Mouse (Mus musculus) embryonic fibroblast, embryonic 13.5 days (primary cell): ENCODE data around the gene Myo15b. TPM values are rescaled to one million over a fixed set of nuclear protein-coding genes. Genes with fewer than 3 reads are reported as not detected.

Experiments used
- H3K27ac ChIP-seq: 2 replicates; pipeline ENCODE4 v1.5.1; 2012; ENCODE audit warnings: low read length, control low read depth, inconsistent platforms; ENCODE audit not compliant: insufficient read depth
- H3K4me1 ChIP-seq: 2 replicates; pipeline ENCODE4 v1.6.1; 2011; ENCODE audit warnings: low read length; ENCODE audit not compliant: control insufficient read depth, insufficient read depth
- H3K4me3 ChIP-seq: 2 replicates; pipeline ENCODE4 v1.5.1; 2011; ENCODE audit warnings: mild to moderate bottlenecking, control low read depth, low read length; ENCODE audit not compliant: insufficient read depth
- CTCF ChIP-seq: IDR thresholded peaks from 2 replicates; pipeline ENCODE4 v1.5.1; 2011; ENCODE audit warnings: mild to moderate bottlenecking, control low read depth, low read length, moderate library complexity, borderline replicate concordance; ENCODE audit not compliant: insufficient read depth
- POLR2A ChIP-seq: IDR thresholded peaks from 2 replicates; pipeline ENCODE4 v1.6.1; 2011; ENCODE audit warnings: low read depth, mild to moderate bottlenecking, control low read depth, low read length, moderate library complexity
- polyA plus RNA-seq: library from polyadenylated mRNA; stranded (reverse); fragments of >200 nt; gene quantifications from 2 replicates; pipeline ENCODE4 v1.2.4, GENCODE M21; 2011; ENCODE audit warnings: low read depth; ENCODE audit not compliant: missing spikeins, insufficient read length

The Myo15b gene
- polyA plus RNA-seq, 1 experiment, result not detected

DNA sequence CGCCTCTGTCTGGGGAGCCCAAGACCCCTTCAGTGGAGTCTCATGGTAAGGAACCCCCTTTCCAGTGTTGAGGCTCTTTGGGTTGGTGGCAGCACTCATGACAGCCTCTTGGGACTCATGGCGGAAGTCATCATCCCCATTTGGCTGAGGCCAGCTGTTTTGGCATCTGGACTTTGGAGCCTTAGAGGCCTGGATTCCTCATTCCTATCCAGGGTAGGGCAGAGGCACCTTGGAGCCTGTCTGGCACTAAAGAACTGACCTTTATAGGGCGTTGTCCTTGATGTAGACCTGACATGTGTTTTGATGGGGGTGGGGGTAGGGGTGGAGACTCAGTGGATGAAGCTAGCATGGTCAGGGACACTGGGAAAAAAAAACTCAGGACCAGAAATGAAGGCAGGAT lies 26.2 kb downstream of the Myo15b start:
- no peak for TF ChIP-seq POLR2A
- TF ChIP-seq CTCF, result no peak
- Histone ChIP-seq H3K4me1 (no peaks in the 10 kb centered on the region), H3K4me3 (no peak overlapping the region), H3K27ac (no peak overlapping the region)

DNA sequence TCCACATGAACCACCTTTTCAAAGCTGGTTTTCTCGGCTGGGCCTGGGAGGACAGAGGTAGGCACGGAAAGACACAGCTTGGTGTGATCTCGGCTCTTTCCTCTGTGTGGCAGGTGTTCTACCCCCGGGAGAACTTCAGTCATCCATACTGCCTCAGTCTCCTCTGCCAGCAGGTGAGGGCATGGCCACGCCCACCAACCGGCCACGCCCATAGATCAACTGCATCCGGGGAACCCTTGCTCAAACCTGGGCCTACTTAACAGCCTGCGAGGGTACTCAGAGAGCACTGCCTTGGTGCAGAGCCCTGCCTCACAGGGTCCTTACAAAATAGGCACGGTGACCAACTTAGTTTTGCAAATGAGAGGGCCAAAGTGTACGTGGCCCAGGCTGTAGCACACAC lies 27.1 kb downstream of the Myo15b start:
- Histone ChIP-seq H3K4me3 (no peak overlapping the region), H3K27ac (no peak overlapping the region), H3K4me1 (no peaks in the 10 kb centered on the region)
- no peak for TF ChIP-seq CTCF
- no peak for TF ChIP-seq POLR2A

DNA sequence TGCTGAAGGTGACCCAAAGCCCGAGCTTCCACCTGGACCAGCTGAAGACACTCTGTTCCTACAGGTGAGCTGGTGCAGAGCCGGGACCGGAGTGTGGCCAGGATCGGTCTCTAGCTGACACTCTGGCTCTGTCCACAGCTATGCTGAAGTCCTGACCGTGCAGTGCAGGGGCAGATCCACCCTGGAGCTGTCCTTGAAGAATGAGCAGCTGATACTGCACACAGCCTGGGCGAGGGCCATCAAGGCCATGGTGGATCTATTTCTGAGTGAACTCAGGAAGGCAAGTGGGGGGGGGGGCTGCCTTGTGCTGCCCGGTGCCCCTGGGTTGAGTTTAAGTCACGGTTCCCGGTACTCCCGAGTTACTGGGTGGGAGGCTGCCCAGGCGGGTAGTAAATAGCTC lies 28.2 kb downstream of the Myo15b start:
- no peaks in the 10 kb centered on the region for H3K4me1 ChIP-seq
- H3K27ac ChIP-seq, result no peak overlapping the region
- no peak for TF ChIP-seq POLR2A
- TF ChIP-seq CTCF, result no peak
- H3K4me3 ChIP-seq, result no peak overlapping the region

DNA sequence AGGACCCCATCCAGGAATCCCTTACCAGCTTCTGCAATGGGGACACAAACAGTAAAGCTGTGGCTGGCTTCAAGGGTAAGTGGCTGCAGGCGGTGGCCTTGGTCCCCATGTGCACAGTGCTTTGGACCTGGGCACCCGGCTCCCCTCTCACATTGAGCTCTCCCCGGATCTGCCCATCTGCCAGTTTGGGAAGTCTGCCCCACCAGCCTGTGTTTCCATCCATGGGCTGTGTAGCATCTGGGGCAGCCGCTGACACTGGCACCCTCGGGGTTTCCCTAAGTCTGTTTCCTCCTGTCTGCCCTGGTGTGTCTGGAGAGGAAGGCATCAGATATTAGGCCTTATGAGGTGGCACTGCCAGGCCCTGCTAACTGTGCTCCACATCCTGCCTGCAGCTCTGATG lies 29.8 kb downstream of the Myo15b start:
- no peak overlapping the region for H3K4me3 ChIP-seq
- TF ChIP-seq CTCF (no peak), POLR2A (no peak)
- no peaks in the 10 kb centered on the region for H3K4me1 ChIP-seq
- H3K27ac ChIP-seq, result no peak overlapping the region

DNA sequence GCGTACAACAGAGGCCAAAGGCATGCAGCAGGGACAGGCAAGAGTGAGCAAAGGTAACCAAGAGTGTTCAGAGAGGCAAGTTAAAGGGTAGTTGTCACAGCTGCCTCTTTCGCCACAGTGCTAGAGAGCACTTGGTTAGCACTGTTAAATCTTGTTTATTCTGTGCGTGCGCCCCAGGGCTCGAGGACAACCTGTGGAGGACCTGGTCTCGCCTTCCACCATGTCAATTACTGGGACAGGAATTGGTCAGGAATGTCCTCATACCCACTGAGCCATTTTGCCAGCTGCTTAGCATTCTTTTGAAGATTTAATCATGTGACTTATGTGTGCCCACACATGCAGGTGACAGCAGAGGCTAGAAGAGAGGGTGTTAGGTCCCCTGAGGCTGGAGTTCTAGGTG lies 31.0 kb downstream of the Myo15b start:
- no peaks in the 10 kb centered on the region for H3K4me1 ChIP-seq
- no peak for TF ChIP-seq CTCF
- H3K4me3 ChIP-seq, result no peak overlapping the region
- no peak overlapping the region for H3K27ac ChIP-seq

DNA sequence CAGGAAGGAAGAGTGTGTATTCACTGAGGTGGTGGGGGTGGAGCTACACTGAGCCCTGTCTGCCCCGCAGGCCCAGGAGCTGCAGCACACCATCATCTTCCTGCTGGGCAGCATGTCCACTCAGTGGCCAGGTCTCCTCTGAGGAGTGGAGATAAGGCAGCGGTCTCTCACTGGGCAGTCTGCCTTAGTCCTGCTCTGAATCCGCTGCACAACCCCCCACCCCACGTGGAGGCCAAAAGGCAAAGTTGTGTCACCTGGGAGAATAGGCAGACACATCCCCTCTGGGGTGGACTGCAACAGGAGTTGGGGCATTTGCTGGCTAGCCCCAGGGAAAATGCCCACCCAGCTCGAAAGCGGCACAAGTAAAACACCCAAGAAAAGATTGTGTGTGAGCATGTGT lies 34.0 kb downstream of the Myo15b start:
- no peak for TF ChIP-seq CTCF
- TF ChIP-seq POLR2A, result no peak
- Histone ChIP-seq H3K4me3 (no peak overlapping the region), H3K4me1 (no peaks in the 10 kb centered on the region), H3K27ac (no peak overlapping the region)

DNA sequence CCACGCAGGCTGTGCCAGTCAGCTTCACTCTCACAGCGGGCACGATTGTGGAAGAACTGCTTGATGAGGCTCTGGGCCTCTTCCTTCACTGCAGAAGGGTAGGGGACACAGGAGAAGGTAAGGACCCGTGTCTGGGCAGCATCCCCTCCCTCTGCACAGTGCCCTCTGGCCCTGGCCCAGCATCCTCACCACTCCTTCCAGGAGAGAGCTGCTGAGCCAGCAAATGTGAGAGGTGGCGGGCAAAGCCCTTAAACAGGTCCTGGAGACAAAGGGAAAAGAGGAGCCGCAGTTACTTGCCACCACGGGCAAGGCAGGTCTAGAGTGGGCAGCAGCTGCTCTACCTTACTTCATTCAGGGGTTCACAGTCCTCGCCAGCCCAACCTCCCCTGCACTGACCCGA lies 34.9 kb downstream of the Myo15b start:
- H3K27ac ChIP-seq, result no peak overlapping the region
- no peaks in the 10 kb centered on the region for H3K4me1 ChIP-seq
- no peak for TF ChIP-seq CTCF
- TF ChIP-seq POLR2A, result no peak
- no peak overlapping the region for H3K4me3 ChIP-seq

DNA sequence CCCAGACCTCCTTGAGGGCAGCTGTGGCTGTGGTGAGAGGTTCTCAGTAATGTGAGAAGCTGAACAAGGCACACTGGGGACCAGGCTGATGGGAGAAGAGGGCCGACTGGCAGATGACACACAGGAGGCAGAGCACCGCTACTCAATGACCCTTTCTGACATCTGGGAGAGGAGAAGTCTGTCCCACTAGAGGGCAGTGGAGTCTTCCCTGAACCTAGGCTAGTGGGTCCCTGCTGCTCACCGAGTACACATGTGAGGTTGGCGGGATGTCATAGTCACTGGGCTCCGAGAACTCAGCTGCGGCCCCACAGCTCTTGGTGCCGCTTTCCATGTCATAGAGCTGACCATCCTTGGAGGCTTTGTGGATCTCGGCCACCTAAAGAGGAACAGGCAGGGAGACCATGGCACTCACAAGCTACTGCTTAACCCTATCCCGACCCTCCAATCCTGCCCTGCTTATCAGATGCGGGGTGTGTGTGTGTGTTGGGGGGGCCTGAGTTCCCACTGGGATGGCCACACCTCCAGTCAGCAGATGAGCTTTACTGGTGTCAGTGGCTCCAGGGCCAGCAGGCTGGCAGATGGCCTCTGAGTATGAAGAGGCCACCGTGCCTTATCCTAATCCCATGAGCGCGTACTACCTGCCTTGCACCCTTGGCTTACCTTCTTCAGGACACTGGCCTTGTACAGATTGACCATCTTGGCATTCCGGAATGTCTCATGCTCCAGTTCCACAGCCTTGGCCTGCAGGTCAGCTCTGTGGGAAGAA lies 36.7 kb downstream of the Myo15b start:
- H3K4me1 ChIP-seq, result no peaks in the 10 kb centered on the region
- no peak overlapping the region for H3K4me3 ChIP-seq
- TF ChIP-seq CTCF (peak; percentile 34; the same call in 1 of the 2 replicates), POLR2A (no peak)
- no peak overlapping the region for H3K27ac ChIP-seq

DNA sequence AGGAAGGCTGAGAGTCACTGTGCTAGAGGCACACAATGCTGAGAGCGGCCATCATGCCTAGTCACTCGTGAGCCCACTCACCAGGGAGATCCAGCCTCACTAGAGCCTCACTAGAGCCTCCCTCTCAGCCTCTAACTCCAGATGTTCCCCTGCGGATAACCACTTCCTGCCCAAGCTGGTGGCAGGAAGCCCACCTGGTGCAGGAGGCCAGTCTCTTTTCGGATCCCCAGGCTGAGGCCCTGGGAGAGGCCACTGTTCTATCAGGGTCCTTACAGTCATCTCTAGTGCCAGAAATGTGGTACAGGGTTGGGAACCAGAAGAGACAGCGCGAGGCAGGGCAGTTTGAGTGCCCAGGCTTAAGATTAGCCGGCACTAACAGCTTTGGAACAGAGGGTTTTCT lies 40.2 kb downstream of the Myo15b start:
- Histone ChIP-seq H3K4me1 (no peaks in the 10 kb centered on the region), H3K27ac (no peak overlapping the region), H3K4me3 (no peak overlapping the region)
- no peak for TF ChIP-seq CTCF
- TF ChIP-seq POLR2A, result no peak

DNA sequence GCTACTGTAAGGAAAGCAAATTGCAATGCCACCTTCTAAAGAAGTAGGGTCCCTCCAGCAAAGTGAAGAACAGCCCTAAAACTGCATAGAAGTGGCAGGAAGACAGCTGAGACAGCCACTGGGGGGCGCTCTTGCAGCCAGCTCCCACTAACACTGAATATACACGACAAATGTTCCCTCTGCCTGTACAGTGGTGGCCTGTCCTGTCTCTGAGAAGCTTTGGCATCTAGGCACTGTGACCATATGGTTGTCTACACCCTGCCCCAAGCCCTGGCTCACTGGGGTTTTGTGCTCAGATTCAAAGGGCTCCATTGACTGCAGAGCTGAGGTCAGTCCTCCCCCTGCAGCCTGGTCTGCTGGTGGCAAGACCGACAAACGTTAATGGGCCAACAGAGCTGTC lies 40.7 kb downstream of the Myo15b start:
- no peak overlapping the region for H3K27ac ChIP-seq
- TF ChIP-seq CTCF (peak; percentile 38; the same call in 1 of the 2 replicates), POLR2A (no peak)
- no peak overlapping the region for H3K4me3 ChIP-seq
- no peaks in the 10 kb centered on the region for H3K4me1 ChIP-seq

DNA sequence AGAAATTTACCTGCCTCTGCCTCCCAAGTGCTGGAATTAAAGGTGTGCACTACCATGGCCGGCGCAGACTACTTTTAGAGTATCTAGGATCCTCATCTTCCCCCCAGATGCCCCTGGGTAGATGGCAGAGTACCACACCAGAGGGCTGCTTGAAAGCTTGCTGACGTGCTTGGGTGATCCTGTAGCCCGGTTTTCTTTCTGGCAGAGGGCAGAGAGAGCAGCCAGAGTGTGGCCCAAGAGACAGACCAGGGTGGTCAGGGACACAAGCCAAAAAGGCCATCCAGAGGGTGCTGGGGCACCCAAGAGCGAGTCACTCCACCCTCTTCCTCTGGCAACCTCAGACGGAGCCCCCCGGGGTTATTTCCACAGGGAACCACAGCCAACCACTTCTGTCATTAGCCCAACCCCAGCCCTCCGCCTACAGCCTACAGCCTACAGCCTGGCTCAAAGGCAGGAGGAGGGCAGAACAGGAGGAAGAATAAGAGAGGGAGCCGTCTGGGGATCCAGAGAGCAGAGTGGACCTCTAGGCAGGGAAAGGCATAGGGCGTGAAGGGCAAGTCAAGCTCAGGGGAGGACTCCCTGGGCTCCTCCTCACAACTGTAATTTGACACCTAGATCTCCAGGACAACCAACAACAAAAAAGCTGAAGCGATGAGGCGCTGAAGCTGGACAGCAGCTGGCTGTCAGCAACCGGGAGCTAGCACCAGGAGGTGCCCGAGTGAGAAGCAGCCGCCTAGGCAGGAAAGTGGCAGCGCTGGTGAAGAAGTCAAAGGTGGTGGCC lies 41.5 kb downstream of the Myo15b start, which contains the start of gene Smim5:
TSS of gene Smim5 (plus strand) at position 481 of the 781 bp plus-strand sequence.
- H3K4me1 ChIP-seq, result no peaks in the 10 kb centered on the region
- H3K27ac ChIP-seq, result no peak within 1 kb of the TSS
- TF ChIP-seq POLR2A, result no peak
- no peak for TF ChIP-seq CTCF
- no peak within 1 kb of the TSS for H3K4me3 ChIP-seq
